Mouse (Mus musculus) lung, embryonic 15.5 days (tissue): Measurements from ENCODE around the gene Mrps18a. TPM values are rescaled to one million over a fixed set of nuclear protein-coding genes. Genes with fewer than 3 reads are reported as not detected.
A peak's percentile ranks its signal among the peaks of the same experiment; 100 is the strongest.

Experiments
- ATAC-seq: fragments of 200-750 bp; cut with Nextera tagmentation; 2 replicates; pipeline ENCODE4 v1.8.0; 2017; ENCODE audit warnings: moderate number of reproducible peaks, borderline replicate concordance; ENCODE audit not compliant: low FRiP score, low TSS enrichment; ENCODE audit errors: extremely low read depth
- H3K27ac ChIP-seq: fragments of 300-500 bp; sonication (generic); 2 replicates; pipeline ENCODE4 v1.5.1; 2015; ENCODE audit warnings: moderate library complexity, mild to moderate bottlenecking, inconsistent platforms
- H3K27me3 ChIP-seq: fragments of 300-500 bp; sonication (generic); 2 replicates; pipeline ENCODE4 v1.6.1; 2015; ENCODE audit warnings: inconsistent platforms
- H3K36me3 ChIP-seq: fragments of 300-500 bp; sonication (generic); 2 replicates; pipeline ENCODE4 v1.6.1; 2015; ENCODE audit warnings: inconsistent platforms
- H3K4me1 ChIP-seq: fragments of 300-500 bp; sonication (generic); 2 replicates; pipeline ENCODE4 v1.6.1; 2015; ENCODE audit warnings: inconsistent platforms
- H3K4me2 ChIP-seq: fragments of 300-500 bp; sonication (generic); 2 replicates; pipeline ENCODE4 v1.6.1; 2015; ENCODE audit warnings: inconsistent platforms, mild to moderate bottlenecking, moderate library complexity
- H3K4me3 ChIP-seq: fragments of 300-500 bp; sonication (generic); 2 replicates; pipeline ENCODE4 v1.5.1; 2015; ENCODE audit warnings: mild to moderate bottlenecking, inconsistent platforms
- H3K9ac ChIP-seq: fragments of 300-500 bp; sonication (generic); 2 replicates; pipeline ENCODE4 v1.6.1; 2015; ENCODE audit warnings: inconsistent platforms
- H3K9me3 ChIP-seq: fragments of 300-500 bp; sonication (generic); 2 replicates; pipeline ENCODE4 v1.6.1; 2016; ENCODE audit warnings: inconsistent platforms
- WGBS: fragments of 180-500 bp; shearing (Covaris S2); methylation state at CpG from one replicate; pipeline ENCODE4 v1.1.7; 2015; 5-methylcytosine and 5-hydroxymethylcytosine counted together
- polyA plus RNA-seq: library from polyadenylated mRNA; unstranded; fragments of >200 nt; fragmentation: Nextera tagmentation; extraction: Ambion mirVana; gene quantifications from 2 replicates; pipeline ENCODE4 v1.2.1, GENCODE M21; 2015

Gene Mrps18a
- polyA plus RNA-seq, 1 experiment from 2014 or later = 143 TPM

GRCm38 (mm10) chr17:46127814-46128493 lies 17.2 kb downstream of the Mrps18a start:
- WGBS = 62% methylated on average over 6 of the region's 6 CpGs
- Histone ChIP-seq H3K4me1 (peaks cover 41% of the 10 kb centered on the region), H3K36me3 (peaks cover 53% of the 10 kb centered on the region), H3K9ac (no peak overlapping the region), H3K27me3 (no peaks in the 10 kb centered on the region), H3K4me3 (no peak overlapping the region), H3K27ac (no peak overlapping the region), H3K4me2 (no peak overlapping the region), H3K9me3 (no peaks in the 10 kb centered on the region)
- ATAC-seq = no peak

- peak; percentile 29; the same call in 1 of the 2 replicates for ATAC-seq
- Histone ChIP-seq H3K9me3 (no peaks in the 10 kb centered on the region), H3K27me3 (no peaks in the 10 kb centered on the region), H3K4me2 (no peak overlapping the region), H3K36me3 (peaks cover 34% of the 10 kb centered on the region), H3K4me3 (no peak overlapping the region), H3K4me1 (peaks cover 41% of the 10 kb centered on the region), H3K9ac (no peak overlapping the region), H3K27ac (peak overlapping the region; percentile 26)
- 63% methylated on average over 13 of the region's 13 CpGs for WGBS
These were observed 19.1 kb downstream of the Mrps18a start for GRCm38 (mm10) chr17:46129741-46130498.

- Histone ChIP-seq H3K27ac (no peak overlapping the region), H3K9ac (no peak overlapping the region), H3K9me3 (no peaks in the 10 kb centered on the region), H3K4me2 (no peak overlapping the region), H3K27me3 (no peaks in the 10 kb centered on the region), H3K4me3 (no peak overlapping the region), H3K36me3 (peaks cover 22% of the 10 kb centered on the region), H3K4me1 (peaks cover 22% of the 10 kb centered on the region; the same call in 1 of the 2 replicates)
- no peak for ATAC-seq
- 13% methylated on average over 12 of the region's 12 CpGs for WGBS
These were observed 21.4 kb downstream of the Mrps18a start for GRCm38 (mm10) chr17:46132058-46132718.

GRCm38 (mm10) chr17:46132862-46133261 lies 22.1 kb downstream of the Mrps18a start:
- Histone ChIP-seq H3K4me3 (no peak overlapping the region), H3K9me3 (no peaks in the 10 kb centered on the region), H3K27me3 (no peaks in the 10 kb centered on the region), H3K36me3 (peaks cover 16% of the 10 kb centered on the region), H3K27ac (no peak overlapping the region), H3K9ac (no peak overlapping the region), H3K4me2 (no peak overlapping the region), H3K4me1 (0 out of 2 replicates have a peak, but pooled peaks cover 16% of the 10 kb centered on the region)
- 39% methylated on average over 8 of the region's 8 CpGs for WGBS
- no peak for ATAC-seq

GRCm38 (mm10) chr17:46138563-46139236 lies 27.9 kb downstream of the Mrps18a start:
- Histone ChIP-seq H3K27me3 (no peaks in the 10 kb centered on the region), H3K9me3 (no peaks in the 10 kb centered on the region), H3K4me2 (no peak overlapping the region), H3K27ac (no peak overlapping the region), H3K4me1 (peaks cover 7% of the 10 kb centered on the region), H3K4me3 (no peak overlapping the region), H3K9ac (no peak overlapping the region), H3K36me3 (no peaks in the 10 kb centered on the region)
- no peak for ATAC-seq
- 43% methylated on average over 8 of the region's 8 CpGs for WGBS

GRCm38 (mm10) chr17:46139872-46140271 lies 29.1 kb downstream of the Mrps18a start:
- no peaks in the 10 kb centered on the region for H3K36me3 ChIP-seq

GRCm38 (mm10) chr17:46143578-46144423 lies 33.0 kb downstream of the Mrps18a start, which contains the start of gene Rsph9:
TSS of gene Rsph9 (minus strand) at chr17:46144216.
- Histone ChIP-seq H3K4me1 (peaks cover 17% of the 10 kb centered on the region), H3K9me3 (no peaks in the 10 kb centered on the region), H3K27me3 (no peaks in the 10 kb centered on the region), H3K4me2 (peak within 1 kb of the TSS; percentile 86), H3K36me3 (peaks cover 31% of the 10 kb centered on the region), H3K4me3 (peak within 1 kb of the TSS; percentile 50), H3K9ac (peak within 1 kb of the TSS; percentile 38), H3K27ac (peak within 1 kb of the TSS; percentile 49; the same call in 1 of the 2 replicates)
- peak; percentile 96 for ATAC-seq
- 4% methylated on average over 37 of the region's 37 CpGs for WGBS

More at GRCm38 (mm10) chr17:46139872-46140271, 29.1 kb downstream of the Mrps18a start:
- Histone ChIP-seq H3K9ac (no peak overlapping the region), H3K27ac (no peak overlapping the region), H3K27me3 (no peaks in the 10 kb centered on the region), H3K4me3 (no peak overlapping the region), H3K4me1 (peaks cover 16% of the 10 kb centered on the region), H3K4me2 (no peak overlapping the region), H3K9me3 (no peaks in the 10 kb centered on the region)
- 88% methylated on average over 3 of the region's 3 CpGs for WGBS
- no peak for ATAC-seq

- Histone ChIP-seq H3K27me3 (no peaks in the 10 kb centered on the region), H3K36me3 (peaks cover 10% of the 10 kb centered on the region), H3K9me3 (no peaks in the 10 kb centered on the region), H3K4me1 (peaks cover 20% of the 10 kb centered on the region), H3K9ac (peak within 1 kb of the TSS; percentile 82), H3K4me2 (peak within 1 kb of the TSS; percentile 85), H3K27ac (peak within 1 kb of the TSS; percentile 90), H3K4me3 (peak within 1 kb of the TSS; percentile 73)
- peak; percentile 87 for ATAC-seq
- 3% methylated on average over 33 of the region's 33 CpGs for WGBS
These were observed 42.3 kb downstream of the Mrps18a start, which contains the start of gene Mad2l1bp for GRCm38 (mm10) chr17:46152847-46153782. TSS of gene Mad2l1bp (minus strand) at chr17:46153553.

GRCm38 (mm10) chr17:46154336-46154735 lies 43.5 kb downstream of the Mrps18a start:
- Histone ChIP-seq H3K36me3 (no peaks in the 10 kb centered on the region), H3K9ac (no peak overlapping the region), H3K27me3 (no peaks in the 10 kb centered on the region), H3K4me1 (peaks cover 23% of the 10 kb centered on the region), H3K4me3 (no peak overlapping the region), H3K27ac (peak overlapping the region; percentile 90; the same call in 1 of the 2 replicates), H3K4me2 (no peak overlapping the region), H3K9me3 (no peaks in the 10 kb centered on the region)
- ATAC-seq = no peak
- 79% methylated on average over 3 of the region's 3 CpGs for WGBS

- H3K4me2 ChIP-seq = no peak overlapping the region
- peaks cover 27% of the 10 kb centered on the region for H3K4me1 ChIP-seq
- no peaks in the 10 kb centered on the region for H3K27me3 ChIP-seq
- no peaks in the 10 kb centered on the region for H3K36me3 ChIP-seq
- H3K4me3 ChIP-seq = no peak overlapping the region
- 66% methylated on average over 5 of the region's 5 CpGs for WGBS
- ATAC-seq = no peak
- H3K9ac ChIP-seq = no peak overlapping the region
- H3K9me3 ChIP-seq = no peaks in the 10 kb centered on the region
- no peak overlapping the region for H3K27ac ChIP-seq
These were observed 45.9 kb downstream of the Mrps18a start for GRCm38 (mm10) chr17:46156680-46157079.
